Mouse (Mus musculus) left cerebral cortex, adult 11 months (tissue): ENCODE measurements around the gene Tmem179.

Experiments
- DNase-seq: peaks from one replicate; pipeline ENCODE4 v3.0.0; 2022; ENCODE audit warnings: low spot score

Tmem179 gene

GRCm38 (mm10) chr12:112538356-112538755, 21.8 kb upstream of the Tmem179 start:
- DNase-seq, result no peak

GRCm38 (mm10) chr12:112537233-112537632, 20.7 kb upstream of the Tmem179 start:
- DNase-seq, result no peak

- DNase-seq, result no peak
Observed at GRCm38 (mm10) chr12:112533758-112534157, 17.2 kb upstream of the Tmem179 start.

GRCm38 (mm10) chr12:112518105-112518504, 1.6 kb upstream of the Tmem179 start:
- no peak for DNase-seq

GRCm38 (mm10) chr12:112514897-112515296, 1.6 kb downstream of the Tmem179 start:
- no peak for DNase-seq

- peak; percentile 47 for DNase-seq
Observed at GRCm38 (mm10) chr12:112510733-112511372, 5.7 kb downstream of the Tmem179 start.

- DNase-seq, result no peak
Observed at GRCm38 (mm10) chr12:112510365-112510732, 6.2 kb downstream of the Tmem179 start.

GRCm38 (mm10) chr12:112507984-112508383, 8.6 kb downstream of the Tmem179 start:
- DNase-seq, result no peak

GRCm38 (mm10) chr12:112507264-112507663, 9.3 kb downstream of the Tmem179 start:
- no peak for DNase-seq

- DNase-seq, result no peak
Observed at GRCm38 (mm10) chr12:112506267-112506666, 10.3 kb downstream of the Tmem179 start.

GRCm38 (mm10) chr12:112503003-112503771, 13.4 kb downstream of the Tmem179 start:
- no peak for DNase-seq

- DNase-seq, result no peak
Observed at GRCm38 (mm10) chr12:112498683-112499082, 17.9 kb downstream of the Tmem179 start.

GRCm38 (mm10) chr12:112497731-112498130, 18.8 kb downstream of the Tmem179 start:
- DNase-seq, result no peak

- DNase-seq, result no peak
Observed at GRCm38 (mm10) chr12:112496136-112496535, 20.4 kb downstream of the Tmem179 start.

GRCm38 (mm10) chr12:112490444-112490939, 26.1 kb downstream of the Tmem179 start:
- DNase-seq, result no peak

GRCm38 (mm10) chr12:112489535-112489934, 27.0 kb downstream of the Tmem179 start:
- DNase-seq, result no peak

GRCm38 (mm10) chr12:112489134-112489533, 27.4 kb downstream of the Tmem179 start, which contains the start of gene A530016L24Rik:
A530016L24Rik (plus strand) TSS chr12:112489448.
- no peak for DNase-seq

GRCm38 (mm10) chr12:112473777-112474176, 42.8 kb downstream of the Tmem179 start:
- DNase-seq, result peak; percentile 61

- no peak for DNase-seq
Observed at GRCm38 (mm10) chr12:112470216-112470615, 46.3 kb downstream of the Tmem179 start.

- DNase-seq, result no peak
Observed at GRCm38 (mm10) chr12:112469393-112469792, 47.2 kb downstream of the Tmem179 start.

GRCm38 (mm10) chr12:112467387-112467786, 49.2 kb downstream of the Tmem179 start:
- DNase-seq, result no peak

GRCm38 (mm10) chr12:112465928-112466327, 50.6 kb downstream of the Tmem179 start:
- DNase-seq, result no peak

GRCm38 (mm10) chr12:112464516-112464915, 52.0 kb downstream of the Tmem179 start:
- no peak for DNase-seq
